Mouse (Mus musculus): ENCODE results near the gene Cnn2.
A peak's percentile ranks its signal among the peaks of the same experiment; 100 is the strongest.
"Not testable (repeated sequence)": the region's sequence is repeated elsewhere in the genome, so short reads cannot be mapped to it uniquely, and the experiment has no call there.

Gene Cnn2

DNA sequence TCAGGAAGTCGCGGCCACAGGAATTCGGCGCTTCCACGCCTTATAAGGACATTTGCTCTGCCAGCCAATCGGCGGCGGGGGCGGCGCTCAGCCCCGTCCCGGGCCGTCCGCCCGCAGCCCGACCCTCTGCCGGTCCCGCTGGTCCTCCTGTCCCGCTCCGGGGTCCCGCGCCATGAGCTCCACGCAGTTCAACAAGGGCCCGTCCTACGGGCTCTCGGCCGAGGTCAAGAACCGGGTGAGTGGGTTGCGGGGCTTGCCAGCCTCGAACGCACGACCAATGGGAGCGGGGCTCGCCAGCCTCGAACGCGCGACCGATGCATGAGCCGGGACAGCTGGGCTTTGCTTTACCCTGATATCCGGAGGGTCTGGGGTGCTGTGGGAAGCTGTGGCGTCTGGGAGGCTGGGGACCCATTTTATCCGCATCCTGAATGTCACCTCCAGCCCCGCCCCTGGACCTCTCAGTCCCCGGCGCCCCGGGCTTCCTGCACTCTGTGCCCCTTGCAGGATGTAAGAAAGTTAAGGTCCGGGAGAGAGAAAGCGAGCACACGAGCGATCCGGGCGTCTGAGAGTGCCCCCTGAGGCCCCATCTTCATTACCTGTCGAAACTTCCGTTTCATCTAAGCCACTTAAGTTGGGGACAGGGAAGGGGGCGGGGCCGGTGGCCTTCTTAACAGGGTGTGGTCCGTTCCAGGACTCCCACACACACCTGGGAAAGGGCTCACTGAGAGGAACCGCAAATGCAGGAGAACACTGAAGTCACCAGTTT, at the start of gene Cnn2:
TSS of gene Cnn2 (plus strand) at position 79 of the 766 bp plus-strand sequence.
- peak; percentile 57 for DNase-seq (ENCODE audit: low read depth, low spot score)
- Histone ChIP-seq H3K36me3 (ENCODE audit: control insufficient read depth, insufficient read depth, low read length, poor library complexity, severe bottlenecking) (peaks cover 16% of the 10 kb centered on the region), H3K27me3 (ENCODE audit: control insufficient read depth, insufficient read depth, low read length, poor library complexity, severe bottlenecking) (no peaks in the 10 kb centered on the region)

- peak; percentile 92 for DNase-seq (ENCODE audit: low read depth, low spot score)
- H3K27me3 ChIP-seq (ENCODE audit: control insufficient read depth, insufficient read depth, low read length, poor library complexity, severe bottlenecking) = no peaks in the 10 kb centered on the region
- H3K36me3 ChIP-seq (ENCODE audit: control insufficient read depth, insufficient read depth, low read length, poor library complexity, severe bottlenecking) = no peaks in the 10 kb centered on the region
Observed at GRCm38 (mm10) chr10:79940749-79941148, 47.6 kb upstream of the Cnn2 start.

DNA sequence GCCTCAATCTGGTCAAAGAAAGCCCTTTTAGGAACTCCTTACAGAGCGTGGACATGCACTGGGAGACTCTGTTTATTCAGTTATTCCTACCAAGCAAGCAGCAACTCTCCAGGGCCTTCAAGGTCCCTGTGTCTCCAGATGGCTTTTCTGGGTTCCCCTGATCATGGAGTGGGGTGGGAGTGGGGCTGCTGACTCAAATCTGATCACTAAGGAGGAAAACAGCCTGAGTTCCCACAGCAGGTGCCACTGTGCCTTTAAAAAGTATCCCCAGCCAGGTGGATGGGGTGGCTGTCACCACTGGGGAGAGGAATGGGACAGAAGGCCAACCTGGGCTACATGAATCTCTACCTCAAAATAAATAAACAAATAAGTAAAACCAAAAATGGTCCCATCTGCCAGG, 45.4 kb upstream of the Cnn2 start:
- no peaks in the 10 kb centered on the region; the same call in 1 of the 2 replicates for H3K36me3 ChIP-seq (ENCODE audit: control insufficient read depth, insufficient read depth, low read length, poor library complexity, severe bottlenecking)
- no peaks in the 10 kb centered on the region for H3K27me3 ChIP-seq (ENCODE audit: control insufficient read depth, insufficient read depth, low read length, poor library complexity, severe bottlenecking)
- DNase-seq (ENCODE audit: low read depth, low spot score) = no peak

- Histone ChIP-seq H3K36me3 (ENCODE audit: control insufficient read depth, insufficient read depth, low read length, poor library complexity, severe bottlenecking) (no peaks in the 10 kb centered on the region; the same call in 1 of the 2 replicates), H3K27me3 (ENCODE audit: control insufficient read depth, insufficient read depth, low read length, poor library complexity, severe bottlenecking) (no peaks in the 10 kb centered on the region)
- no peak for DNase-seq (ENCODE audit: low read depth, low spot score)
Observed at GRCm38 (mm10) chr10:79943471-79943901, 44.9 kb upstream of the Cnn2 start.

- DNase-seq (ENCODE audit: low read depth, low spot score) = no peak
- no peaks in the 10 kb centered on the region; the same call in 1 of the 2 replicates for H3K36me3 ChIP-seq (ENCODE audit: control insufficient read depth, insufficient read depth, low read length, poor library complexity, severe bottlenecking)
- H3K27me3 ChIP-seq (ENCODE audit: control insufficient read depth, insufficient read depth, low read length, poor library complexity, severe bottlenecking) = no peaks in the 10 kb centered on the region
Observed at GRCm38 (mm10) chr10:79945507-79946234, 42.7 kb upstream of the Cnn2 start.

- DNase-seq (ENCODE audit: low read depth, low spot score) = no peak
- H3K36me3 ChIP-seq (ENCODE audit: control insufficient read depth, insufficient read depth, low read length, poor library complexity, severe bottlenecking) = peaks cover 2% of the 10 kb centered on the region; the same call in 1 of the 2 replicates
Observed at GRCm38 (mm10) chr10:79946752-79947322, 41.5 kb upstream of the Cnn2 start.

DNA sequence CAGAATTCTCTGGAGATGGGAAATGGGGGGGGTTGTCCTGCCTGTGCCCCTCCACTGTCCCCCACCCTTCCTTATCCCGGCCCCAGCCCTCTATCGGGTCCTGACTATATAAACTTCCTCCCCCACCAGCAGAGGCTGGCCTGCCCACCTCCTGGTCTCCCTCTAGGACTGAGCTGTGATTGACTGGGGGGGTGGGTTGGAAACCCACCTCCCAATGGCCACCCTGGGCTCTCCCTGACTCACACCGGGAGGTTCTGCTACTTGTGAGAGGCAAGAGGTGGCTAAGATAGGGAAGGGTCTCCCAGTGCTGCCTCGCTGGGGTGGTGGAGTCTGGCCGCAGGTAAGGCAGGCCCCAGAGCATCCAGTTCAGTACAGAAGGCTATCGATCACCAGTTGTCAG, 40.9 kb upstream of the Cnn2 start:
- DNase-seq (ENCODE audit: low read depth, low spot score) = no peak
- H3K27me3 ChIP-seq (ENCODE audit: control insufficient read depth, insufficient read depth, low read length, poor library complexity, severe bottlenecking) = no peaks in the 10 kb centered on the region
- H3K36me3 ChIP-seq (ENCODE audit: control insufficient read depth, insufficient read depth, low read length, poor library complexity, severe bottlenecking) = peaks cover 2% of the 10 kb centered on the region; the same call in 1 of the 2 replicates

More at GRCm38 (mm10) chr10:79946752-79947322, 41.5 kb upstream of the Cnn2 start:
- no peaks in the 10 kb centered on the region for H3K27me3 ChIP-seq (ENCODE audit: control insufficient read depth, insufficient read depth, low read length, poor library complexity, severe bottlenecking)

- H3K27me3 ChIP-seq (ENCODE audit: control insufficient read depth, insufficient read depth, low read length, poor library complexity, severe bottlenecking) = no peaks in the 10 kb centered on the region
- H3K36me3 ChIP-seq (ENCODE audit: control insufficient read depth, insufficient read depth, low read length, poor library complexity, severe bottlenecking) = peaks cover 2% of the 10 kb centered on the region; the same call in 1 of the 2 replicates
- no peak for DNase-seq (ENCODE audit: low read depth, low spot score)
Observed at GRCm38 (mm10) chr10:79949873-79950272, 38.5 kb upstream of the Cnn2 start.

GRCm38 (mm10) chr10:79950661-79951060, 37.7 kb upstream of the Cnn2 start:
- peaks cover 2% of the 10 kb centered on the region; the same call in 1 of the 2 replicates for H3K36me3 ChIP-seq (ENCODE audit: control insufficient read depth, insufficient read depth, low read length, poor library complexity, severe bottlenecking)
- no peak for DNase-seq (ENCODE audit: low read depth, low spot score)
- H3K27me3 ChIP-seq (ENCODE audit: control insufficient read depth, insufficient read depth, low read length, poor library complexity, severe bottlenecking) = no peaks in the 10 kb centered on the region

GRCm38 (mm10) chr10:79953946-79954345, 34.4 kb upstream of the Cnn2 start:
- Histone ChIP-seq H3K36me3 (ENCODE audit: control insufficient read depth, insufficient read depth, low read length, poor library complexity, severe bottlenecking) (peaks cover 2% of the 10 kb centered on the region; the same call in 1 of the 2 replicates), H3K27me3 (ENCODE audit: control insufficient read depth, insufficient read depth, low read length, poor library complexity, severe bottlenecking) (no peaks in the 10 kb centered on the region)
- DNase-seq (ENCODE audit: low read depth, low spot score) = peak; percentile 67

- no peak for DNase-seq (ENCODE audit: low read depth, low spot score)
- peaks cover 2% of the 10 kb centered on the region; the same call in 1 of the 2 replicates for H3K36me3 ChIP-seq (ENCODE audit: control insufficient read depth, insufficient read depth, low read length, poor library complexity, severe bottlenecking)
- no peaks in the 10 kb centered on the region for H3K27me3 ChIP-seq (ENCODE audit: control insufficient read depth, insufficient read depth, low read length, poor library complexity, severe bottlenecking)
Observed at GRCm38 (mm10) chr10:79955691-79956090, 32.7 kb upstream of the Cnn2 start.

DNA sequence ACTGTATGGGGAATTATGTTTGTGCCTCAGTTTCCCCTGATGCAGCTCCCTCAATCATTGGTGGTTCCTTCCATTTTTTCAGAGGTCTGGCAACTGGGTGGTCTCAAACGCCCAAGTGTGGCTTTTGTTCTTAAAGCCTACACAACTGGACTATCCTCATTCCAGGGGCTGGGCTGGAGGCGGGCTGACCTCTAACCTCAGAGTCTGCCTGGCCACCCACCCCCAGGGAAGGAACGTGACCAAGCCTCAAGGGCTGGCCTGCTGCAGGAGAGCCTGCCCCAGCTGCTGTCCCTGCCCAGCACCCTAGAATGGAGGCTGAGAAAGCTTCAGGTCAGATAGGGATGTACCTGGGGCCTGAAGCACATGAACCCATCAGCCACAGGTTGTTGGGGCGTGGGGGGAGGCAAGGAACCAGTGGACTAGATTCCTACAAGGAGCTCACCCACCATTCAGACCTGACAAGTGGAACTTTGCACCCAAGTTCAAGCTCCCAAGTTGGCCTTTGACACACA, 31.7 kb upstream of the Cnn2 start:
- H3K27me3 ChIP-seq (ENCODE audit: control insufficient read depth, insufficient read depth, low read length, poor library complexity, severe bottlenecking) = no peaks in the 10 kb centered on the region
- no peak for DNase-seq (ENCODE audit: low read depth, low spot score)
- no peaks in the 10 kb centered on the region for H3K36me3 ChIP-seq (ENCODE audit: control insufficient read depth, insufficient read depth, low read length, poor library complexity, severe bottlenecking)

DNA sequence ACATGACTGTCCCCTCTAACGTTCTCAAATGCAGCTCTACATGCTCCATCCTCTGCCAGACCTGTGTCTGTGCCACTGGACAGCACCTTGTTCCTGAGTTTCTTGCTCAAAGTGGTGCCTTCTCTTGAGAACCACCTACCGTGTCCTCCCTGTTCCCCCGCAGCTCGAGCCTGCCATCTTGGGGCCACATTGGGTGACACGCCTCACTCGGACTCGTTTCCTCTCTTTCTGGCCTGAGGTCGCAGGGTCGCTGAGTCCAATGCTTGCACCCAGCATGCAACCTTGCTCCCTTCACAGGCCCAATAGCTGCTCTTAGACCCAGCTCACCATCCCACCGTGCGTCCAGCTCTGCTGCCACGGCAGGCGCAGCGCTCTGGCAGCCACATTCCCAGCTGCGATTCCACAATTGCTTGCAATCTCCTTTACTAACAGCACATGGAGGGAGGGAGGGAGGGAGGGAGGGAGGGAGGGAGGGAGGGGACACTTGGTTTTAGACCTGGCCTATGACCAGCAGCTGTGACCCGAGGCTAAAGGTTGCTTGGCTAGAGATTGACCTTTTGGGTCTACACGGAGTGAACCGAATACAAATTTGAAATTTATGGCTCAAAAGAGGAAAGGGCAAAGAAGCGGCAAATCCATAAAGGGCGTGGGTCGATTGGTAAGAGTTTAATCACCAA, 30.1 kb upstream of the Cnn2 start:
- DNase-seq (ENCODE audit: low read depth, low spot score) = peak; percentile 88
- no peaks in the 10 kb centered on the region; the same call in 1 of the 2 replicates for H3K36me3 ChIP-seq (ENCODE audit: control insufficient read depth, insufficient read depth, low read length, poor library complexity, severe bottlenecking)
- no peaks in the 10 kb centered on the region for H3K27me3 ChIP-seq (ENCODE audit: control insufficient read depth, insufficient read depth, low read length, poor library complexity, severe bottlenecking)

- H3K36me3 ChIP-seq (ENCODE audit: control insufficient read depth, insufficient read depth, low read length, poor library complexity, severe bottlenecking); DNase-seq (ENCODE audit: low read depth, low spot score); H3K27me3 ChIP-seq (ENCODE audit: control insufficient read depth, insufficient read depth, low read length, poor library complexity, severe bottlenecking): not testable (repeated sequence)
Observed at GRCm38 (mm10) chr10:79959412-79959811, 29.0 kb upstream of the Cnn2 start.
